Mouse (Mus musculus): ENCODE data around the gene Gm26558.
A peak's percentile ranks its signal among the peaks of the same experiment; 100 is the strongest.

The Gm26558 gene

DNA sequence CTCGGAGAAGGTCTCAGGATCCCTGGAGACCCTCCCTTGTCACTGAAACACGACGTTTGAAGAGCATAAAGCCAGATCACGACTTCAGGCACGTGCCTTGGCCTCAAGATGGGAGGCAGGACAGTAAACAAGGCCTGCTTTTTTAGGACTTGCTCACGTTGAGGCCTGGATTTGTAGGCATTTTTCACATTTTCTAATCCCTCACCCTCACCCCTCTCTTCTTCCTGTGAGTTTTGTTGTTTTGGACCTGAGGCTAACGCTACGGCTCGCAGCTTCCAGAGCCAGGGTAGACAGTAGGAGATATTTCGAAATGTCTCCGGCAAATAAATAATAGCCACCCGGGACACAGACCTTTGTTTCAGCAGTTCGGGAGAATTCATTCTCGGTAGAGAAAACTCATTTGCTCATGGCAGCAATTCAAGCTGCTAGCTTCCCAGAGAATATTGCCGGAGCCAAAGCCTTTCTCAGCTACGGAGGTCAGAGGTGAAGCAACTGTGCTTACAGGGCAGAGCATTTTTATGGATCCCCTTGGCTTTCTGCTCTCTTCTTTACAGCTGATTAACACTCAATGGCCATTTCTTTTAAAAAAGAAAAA lies 18.8 kb downstream of the Gm26558 start:
- no peaks in the 10 kb centered on the region for H3K36me3 ChIP-seq (ENCODE audit: insufficient read depth, low read length)
- TF ChIP-seq NANOG (IDR thresholded peaks at IDR 0.05; ENCODE audit: borderline replicate concordance, low read length) (no peak), CTCF (conservative IDR thresholded peaks at IDR 0.05; ENCODE audit: low read length) (no peak), POU5F1 (IDR thresholded peaks at IDR 0.05; ENCODE audit: borderline replicate concordance, low read length) (no peak)
- H3K4me3 ChIP-seq (replicated peaks; ENCODE audit: low read length) = no peak overlapping the region
- peaks cover under 1% of the 10 kb centered on the region for H3K9me3 ChIP-seq (ENCODE audit: low read length)
- 0 out of 2 replicates have a peak, but pooled peaks cover 6% of the 10 kb centered on the region for H3K27me3 ChIP-seq (ENCODE audit: insufficient read depth, low read length)
- H3K4me1 ChIP-seq (replicated peaks; ENCODE audit: low read depth, low read length) = no peaks in the 10 kb centered on the region; the same call in 1 of the 2 replicates

GRCm38 (mm10) chr2:70640968-70641367 lies 20.9 kb downstream of the Gm26558 start:
- no peaks in the 10 kb centered on the region for H3K36me3 ChIP-seq (ENCODE audit: insufficient read depth, low read length)
- no peaks in the 10 kb centered on the region; the same call in 1 of the 2 replicates for H3K4me1 ChIP-seq (replicated peaks; ENCODE audit: low read depth, low read length)

GRCm38 (mm10) chr2:70634028-70634690 lies 27.7 kb downstream of the Gm26558 start:
- H3K36me3 ChIP-seq (ENCODE audit: insufficient read depth, low read length) = no peaks in the 10 kb centered on the region
- H3K9me3 ChIP-seq (ENCODE audit: low read length) = peaks cover 14% of the 10 kb centered on the region
- peaks cover 26% of the 10 kb centered on the region for H3K4me1 ChIP-seq (replicated peaks; ENCODE audit: low read depth, low read length)
- peaks cover 3% of the 10 kb centered on the region; the same call in 1 of the 2 replicates for H3K27me3 ChIP-seq (ENCODE audit: insufficient read depth, low read length)
- TF ChIP-seq CTCF (conservative IDR thresholded peaks at IDR 0.05; ENCODE audit: low read length) = no peak
- TF ChIP-seq POU5F1 (IDR thresholded peaks at IDR 0.05; ENCODE audit: borderline replicate concordance, low read length) = no peak
- TF ChIP-seq NANOG (IDR thresholded peaks at IDR 0.05; ENCODE audit: borderline replicate concordance, low read length) = no peak
- no peak overlapping the region for H3K4me3 ChIP-seq (replicated peaks; ENCODE audit: low read length)

More at GRCm38 (mm10) chr2:70640968-70641367, 20.9 kb downstream of the Gm26558 start:
- peaks cover 14% of the 10 kb centered on the region for H3K9me3 ChIP-seq (ENCODE audit: low read length)
- H3K4me3 ChIP-seq (replicated peaks; ENCODE audit: low read length) = no peak overlapping the region
- TF ChIP-seq CTCF (conservative IDR thresholded peaks at IDR 0.05; ENCODE audit: low read length) (peak; percentile 38), NANOG (IDR thresholded peaks at IDR 0.05; ENCODE audit: borderline replicate concordance, low read length) (no peak), POU5F1 (IDR thresholded peaks at IDR 0.05; ENCODE audit: borderline replicate concordance, low read length) (no peak)
- H3K27me3 ChIP-seq (ENCODE audit: insufficient read depth, low read length) = peaks cover 6% of the 10 kb centered on the region; the same call in 1 of the 2 replicates

DNA sequence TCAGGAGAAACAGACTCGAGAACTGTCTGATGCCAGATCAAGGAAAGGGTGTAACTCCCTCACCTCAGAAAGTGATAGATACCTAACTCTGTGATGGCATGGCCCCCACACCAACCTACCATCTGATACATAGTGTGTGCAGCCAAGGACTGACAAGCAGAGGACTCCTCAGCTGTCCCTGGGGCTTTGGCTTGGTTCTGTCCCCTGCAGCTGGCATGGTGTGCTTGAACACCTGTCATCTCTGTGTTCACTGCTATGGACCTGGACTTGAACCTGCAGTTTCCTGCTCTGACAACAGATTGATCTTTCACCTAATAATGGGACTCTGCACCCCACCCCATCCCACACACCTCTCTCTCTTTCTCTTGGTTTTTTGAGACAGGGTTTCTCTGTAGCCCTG lies 29.5 kb downstream of the Gm26558 start:
- Histone ChIP-seq H3K36me3 (ENCODE audit: insufficient read depth, low read length) (no peaks in the 10 kb centered on the region), H3K27me3 (ENCODE audit: insufficient read depth, low read length) (0 out of 2 replicates have a peak, but pooled peaks cover 3% of the 10 kb centered on the region), H3K9me3 (ENCODE audit: low read length) (peaks cover 7% of the 10 kb centered on the region), H3K4me1 (replicated peaks; ENCODE audit: low read depth, low read length) (peaks cover 37% of the 10 kb centered on the region), H3K4me3 (replicated peaks; ENCODE audit: low read length) (no peak overlapping the region)
- TF ChIP-seq POU5F1 (IDR thresholded peaks at IDR 0.05; ENCODE audit: borderline replicate concordance, low read length) (no peak), CTCF (conservative IDR thresholded peaks at IDR 0.05; ENCODE audit: low read length) (no peak), NANOG (IDR thresholded peaks at IDR 0.05; ENCODE audit: borderline replicate concordance, low read length) (no peak)

- TF ChIP-seq POU5F1 (IDR thresholded peaks at IDR 0.05; ENCODE audit: borderline replicate concordance, low read length) = no peak
- no peak for TF ChIP-seq NANOG (IDR thresholded peaks at IDR 0.05; ENCODE audit: borderline replicate concordance, low read length)
- no peak for TF ChIP-seq CTCF (conservative IDR thresholded peaks at IDR 0.05; ENCODE audit: low read length)
- H3K4me3 ChIP-seq (replicated peaks; ENCODE audit: low read length) = peak overlapping the region; percentile 21; the same call in 1 of the 2 replicates
- 0 out of 2 replicates have a peak, but pooled peaks cover 3% of the 10 kb centered on the region for H3K27me3 ChIP-seq (ENCODE audit: insufficient read depth, low read length)
- H3K36me3 ChIP-seq (ENCODE audit: insufficient read depth, low read length) = no peaks in the 10 kb centered on the region
- H3K9me3 ChIP-seq (ENCODE audit: low read length) = peaks cover 6% of the 10 kb centered on the region
- H3K4me1 ChIP-seq (replicated peaks; ENCODE audit: low read depth, low read length) = peaks cover 37% of the 10 kb centered on the region
These were observed 30.6 kb downstream of the Gm26558 start for GRCm38 (mm10) chr2:70631321-70631720.

- H3K27me3 ChIP-seq (ENCODE audit: insufficient read depth, low read length) = 0 out of 2 replicates have a peak, but pooled peaks cover 10% of the 10 kb centered on the region
- peaks cover 37% of the 10 kb centered on the region for H3K4me1 ChIP-seq (replicated peaks; ENCODE audit: low read depth, low read length)
- H3K36me3 ChIP-seq (ENCODE audit: insufficient read depth, low read length) = no peaks in the 10 kb centered on the region
- H3K9me3 ChIP-seq (ENCODE audit: low read length) = peaks cover 6% of the 10 kb centered on the region
- TF ChIP-seq NANOG (IDR thresholded peaks at IDR 0.05; ENCODE audit: borderline replicate concordance, low read length) (no peak), CTCF (conservative IDR thresholded peaks at IDR 0.05; ENCODE audit: low read length) (no peak), POU5F1 (IDR thresholded peaks at IDR 0.05; ENCODE audit: borderline replicate concordance, low read length) (no peak)
- peak overlapping the region; percentile 50; the same call in 1 of the 2 replicates for H3K4me3 ChIP-seq (replicated peaks; ENCODE audit: low read length)
These were observed 32.0 kb downstream of the Gm26558 start for GRCm38 (mm10) chr2:70629921-70630320.

- peaks cover 37% of the 10 kb centered on the region for H3K4me1 ChIP-seq (replicated peaks; ENCODE audit: low read depth, low read length)
- TF ChIP-seq POU5F1 (IDR thresholded peaks at IDR 0.05; ENCODE audit: borderline replicate concordance, low read length) (no peak), NANOG (IDR thresholded peaks at IDR 0.05; ENCODE audit: borderline replicate concordance, low read length) (no peak), CTCF (conservative IDR thresholded peaks at IDR 0.05; ENCODE audit: low read length) (no peak)
- H3K4me3 ChIP-seq (replicated peaks; ENCODE audit: low read length) = peak overlapping the region; percentile 50
- H3K9me3 ChIP-seq (ENCODE audit: low read length) = peaks cover 6% of the 10 kb centered on the region
- H3K36me3 ChIP-seq (ENCODE audit: insufficient read depth, low read length) = no peaks in the 10 kb centered on the region
- peaks cover 9% of the 10 kb centered on the region; the same call in 1 of the 2 replicates for H3K27me3 ChIP-seq (ENCODE audit: insufficient read depth, low read length)
These were observed 32.6 kb downstream of the Gm26558 start for GRCm38 (mm10) chr2:70629339-70629761.

DNA sequence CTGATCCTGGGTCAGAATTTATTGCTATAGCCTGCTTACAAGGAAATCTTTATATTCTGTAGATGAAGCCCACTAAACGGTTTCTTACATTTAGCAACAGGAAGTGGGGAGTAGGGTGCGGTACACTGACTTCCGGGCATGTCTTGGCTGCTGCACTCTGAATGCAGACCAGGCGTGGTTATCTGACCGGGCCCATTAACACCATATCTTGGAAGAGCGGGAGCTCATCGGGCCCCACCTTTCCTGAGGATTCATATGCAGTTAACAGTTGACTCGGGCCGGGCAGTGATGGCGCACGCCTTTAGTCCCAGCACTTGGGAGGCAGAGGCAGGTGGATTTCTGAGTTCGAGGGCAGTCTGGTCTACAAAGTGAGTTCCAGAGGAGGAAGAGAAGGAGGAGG lies 33.5 kb downstream of the Gm26558 start:
- TF ChIP-seq CTCF (conservative IDR thresholded peaks at IDR 0.05; ENCODE audit: low read length) (no peak), NANOG (IDR thresholded peaks at IDR 0.05; ENCODE audit: borderline replicate concordance, low read length) (no peak), POU5F1 (IDR thresholded peaks at IDR 0.05; ENCODE audit: borderline replicate concordance, low read length) (no peak)
- Histone ChIP-seq H3K27me3 (ENCODE audit: insufficient read depth, low read length) (peaks cover 6% of the 10 kb centered on the region; the same call in 1 of the 2 replicates), H3K4me3 (replicated peaks; ENCODE audit: low read length) (no peak overlapping the region), H3K36me3 (ENCODE audit: insufficient read depth, low read length) (no peaks in the 10 kb centered on the region), H3K4me1 (replicated peaks; ENCODE audit: low read depth, low read length) (peaks cover 37% of the 10 kb centered on the region), H3K9me3 (ENCODE audit: low read length) (peaks cover 6% of the 10 kb centered on the region)

Data from E14TG2a.4 (cell line).